Mouse (Mus musculus): ENCODE measurements around the gene Zfp358. TPM values are rescaled to one million over a fixed set of nuclear protein-coding genes. Genes with fewer than 3 reads are reported as not detected.

Zfp358 gene
- polyA plus RNA-seq, 1 experiment from 2014 or later, result 67.2 TPM

DNA sequence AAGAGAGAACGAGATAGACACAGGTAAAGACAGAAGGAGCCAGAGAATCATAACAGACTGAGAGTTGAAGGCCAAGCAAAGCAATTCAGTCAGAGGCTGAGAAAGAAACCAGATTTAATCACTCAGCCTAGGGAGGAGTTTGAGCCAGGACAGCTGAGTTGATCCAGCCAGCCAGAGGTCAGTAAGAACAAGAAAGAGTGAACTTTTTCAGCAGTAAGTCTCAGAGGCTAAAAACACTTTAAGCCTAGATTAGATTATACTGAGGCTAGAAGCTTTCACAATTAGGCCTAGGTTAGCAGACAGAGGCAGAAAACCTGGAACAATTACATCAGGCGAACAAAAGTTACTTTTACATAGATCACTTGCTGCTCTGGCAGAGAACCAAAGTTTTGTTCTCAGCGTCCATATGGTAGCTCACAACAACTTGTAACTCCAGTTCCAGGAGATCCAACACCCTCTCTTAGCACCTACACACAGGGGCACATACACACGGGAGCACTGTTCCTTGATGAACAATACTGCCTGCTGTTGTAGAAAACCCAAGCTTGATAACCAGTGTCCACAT is 12.6 kb upstream of the Zfp358 start:
- H3K4me3 ChIP-seq, result no peak overlapping the region
- no peaks in the 10 kb centered on the region for H3K36me3 ChIP-seq (ENCODE audit: poor library complexity, severe bottlenecking)
- peaks cover 11% of the 10 kb centered on the region for H3K27me3 ChIP-seq
- no peak overlapping the region for H3K27ac ChIP-seq
- H3K4me1 ChIP-seq, result no peaks in the 10 kb centered on the region; the same call in 1 of the 2 replicates
- H3K9me3 ChIP-seq (replicated peaks), result no peaks in the 10 kb centered on the region
- H3K9ac ChIP-seq, result no peak overlapping the region
- 71% methylated on average over 4 of the region's 4 CpGs for WGBS
- H3K4me2 ChIP-seq, result no peak overlapping the region
- ATAC-seq, result no peak

GRCm38 (mm10) chr8:3481605-3482004 is 11.3 kb upstream of the Zfp358 start:
- Histone ChIP-seq H3K9ac (no peak overlapping the region), H3K27me3 (no peaks in the 10 kb centered on the region; the same call in 1 of the 2 replicates), H3K27ac (no peak overlapping the region), H3K36me3 (ENCODE audit: poor library complexity, severe bottlenecking) (no peaks in the 10 kb centered on the region), H3K4me2 (no peak overlapping the region), H3K9me3 (replicated peaks) (no peaks in the 10 kb centered on the region), H3K4me3 (no peak overlapping the region), H3K4me1 (no peaks in the 10 kb centered on the region)
- WGBS, result 61% methylated on average over 5 of the region's 5 CpGs
- ATAC-seq, result no peak

GRCm38 (mm10) chr8:3482240-3482740 is 10.6 kb upstream of the Zfp358 start:
- Histone ChIP-seq H3K9ac (no peak overlapping the region), H3K4me1 (no peaks in the 10 kb centered on the region), H3K27me3 (no peaks in the 10 kb centered on the region), H3K36me3 (ENCODE audit: poor library complexity, severe bottlenecking) (no peaks in the 10 kb centered on the region), H3K9me3 (replicated peaks) (no peaks in the 10 kb centered on the region), H3K4me2 (no peak overlapping the region), H3K4me3 (no peak overlapping the region), H3K27ac (no peak overlapping the region)
- 89% methylated on average over 22 of the region's 22 CpGs for WGBS
- ATAC-seq, result no peak

DNA sequence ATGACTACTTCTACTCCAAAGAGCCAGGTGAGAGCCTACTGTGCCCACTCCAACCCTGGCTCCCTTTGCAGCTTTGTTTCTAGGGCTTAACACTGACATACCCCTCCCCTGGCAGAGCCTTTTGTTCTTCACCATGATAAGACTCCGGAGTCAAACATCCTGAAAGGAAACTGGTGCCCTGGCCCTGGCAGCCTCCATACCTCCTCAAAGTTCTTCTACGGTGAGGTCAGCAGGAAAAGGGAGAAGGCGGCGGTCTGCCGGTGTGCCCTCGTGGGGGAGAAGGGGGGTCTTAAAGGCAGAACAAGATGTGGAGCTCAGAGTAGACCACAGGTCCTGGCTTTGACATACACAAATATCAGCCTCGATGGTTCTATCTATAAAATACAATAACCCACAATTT is 9.4 kb upstream of the Zfp358 start:
- Histone ChIP-seq H3K27me3 (no peaks in the 10 kb centered on the region), H3K4me3 (no peak overlapping the region), H3K36me3 (ENCODE audit: poor library complexity, severe bottlenecking) (no peaks in the 10 kb centered on the region), H3K4me1 (no peaks in the 10 kb centered on the region), H3K27ac (no peak overlapping the region), H3K9ac (no peak overlapping the region), H3K4me2 (no peak overlapping the region), H3K9me3 (replicated peaks) (no peaks in the 10 kb centered on the region)
- 84% methylated on average over 7 of the region's 7 CpGs for WGBS
- no peak for ATAC-seq

DNA sequence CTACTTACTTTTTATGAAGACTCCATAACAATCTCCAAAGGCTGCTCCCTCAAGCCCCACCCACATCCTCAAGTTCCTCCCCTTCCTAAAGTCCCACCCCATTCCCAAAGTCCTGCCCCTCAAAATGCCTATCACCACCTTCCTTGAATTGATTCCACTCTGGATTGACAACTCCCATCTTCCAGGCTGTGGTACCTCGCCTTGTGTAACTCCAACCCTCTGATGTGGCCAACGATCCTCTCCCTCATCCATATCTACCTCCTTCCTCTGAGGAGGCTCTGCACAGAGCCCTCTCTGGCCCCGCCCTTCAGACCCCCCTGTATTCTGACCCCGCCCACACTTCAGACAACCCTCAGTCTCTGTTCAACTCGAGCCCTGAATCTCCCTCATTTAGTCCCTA is 7.7 kb upstream of the Zfp358 start:
- no peak for ATAC-seq

DNA sequence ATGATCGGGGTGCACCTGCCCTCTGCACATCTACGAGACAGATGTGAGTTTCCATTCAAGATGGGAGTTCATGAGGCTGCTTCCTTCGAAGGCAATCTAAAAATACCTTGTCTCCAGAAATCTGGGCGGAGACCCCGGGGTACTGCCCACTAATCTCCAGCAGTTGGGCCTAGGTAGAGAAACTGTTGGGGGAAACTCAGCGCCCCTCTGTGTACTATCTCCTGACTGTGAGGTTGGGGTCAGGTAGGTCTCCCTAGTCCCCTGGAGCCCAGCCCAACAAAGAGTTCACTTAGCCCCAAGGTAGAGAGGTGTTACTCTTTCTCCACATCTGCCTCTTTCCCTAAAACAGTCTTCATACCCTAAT is 889 bp downstream of the Zfp358 start:
- Histone ChIP-seq H3K36me3 (ENCODE audit: poor library complexity, severe bottlenecking) (peaks cover 34% of the 10 kb centered on the region), H3K27ac (peak overlapping the region; percentile 78), H3K4me3 (peak overlapping the region; percentile 90), H3K9me3 (replicated peaks) (peaks cover 12% of the 10 kb centered on the region), H3K9ac (peak overlapping the region; percentile 99), H3K4me1 (peaks cover 21% of the 10 kb centered on the region), H3K27me3 (no peaks in the 10 kb centered on the region), H3K4me2 (peak overlapping the region; percentile 79)
- WGBS, result 30% methylated on average over 6 of the region's 6 CpGs
- ATAC-seq, result peak; percentile 5; the same call in 1 of the 2 replicates

More for the DNA sequence above, 7.7 kb upstream of the Zfp358 start:
- Histone ChIP-seq H3K4me1 (no peaks in the 10 kb centered on the region), H3K27me3 (no peaks in the 10 kb centered on the region), H3K4me3 (no peak overlapping the region), H3K9me3 (replicated peaks) (no peaks in the 10 kb centered on the region), H3K4me2 (no peak overlapping the region), H3K36me3 (ENCODE audit: poor library complexity, severe bottlenecking) (no peaks in the 10 kb centered on the region), H3K27ac (no peak overlapping the region), H3K9ac (no peak overlapping the region)
- 24% methylated on average over 5 of the region's 5 CpGs for WGBS

- Histone ChIP-seq H3K9ac (no peak overlapping the region), H3K4me2 (no peak overlapping the region), H3K27me3 (no peaks in the 10 kb centered on the region), H3K9me3 (replicated peaks) (peaks cover 12% of the 10 kb centered on the region), H3K27ac (no peak overlapping the region), H3K4me3 (0 out of 2 replicates have a peak overlapping the region, but pooled peaks have one; percentile 4), H3K36me3 (ENCODE audit: poor library complexity, severe bottlenecking) (peaks cover 37% of the 10 kb centered on the region), H3K4me1 (peaks cover 23% of the 10 kb centered on the region)
- no peak for ATAC-seq
- WGBS, result 97% methylated on average over 44 of the region's 44 CpGs
These were observed 2.9 kb downstream of the Zfp358 start for GRCm38 (mm10) chr8:3495578-3496427.

GRCm38 (mm10) chr8:3496428-3496748 is 3.5 kb downstream of the Zfp358 start:
- Histone ChIP-seq H3K4me2 (no peak overlapping the region), H3K36me3 (ENCODE audit: poor library complexity, severe bottlenecking) (peaks cover 37% of the 10 kb centered on the region), H3K4me1 (peaks cover 29% of the 10 kb centered on the region), H3K4me3 (no peak overlapping the region), H3K27me3 (no peaks in the 10 kb centered on the region), H3K9me3 (replicated peaks) (peaks cover 12% of the 10 kb centered on the region), H3K27ac (no peak overlapping the region), H3K9ac (no peak overlapping the region)
- WGBS, result 95% methylated on average over 15 of the region's 15 CpGs
- ATAC-seq, result no peak

- Histone ChIP-seq H3K9me3 (replicated peaks) (peaks cover 12% of the 10 kb centered on the region), H3K4me1 (peaks cover 38% of the 10 kb centered on the region), H3K36me3 (ENCODE audit: poor library complexity, severe bottlenecking) (peaks cover 37% of the 10 kb centered on the region), H3K27ac (no peak overlapping the region), H3K27me3 (no peaks in the 10 kb centered on the region), H3K4me3 (no peak overlapping the region), H3K4me2 (no peak overlapping the region), H3K9ac (no peak overlapping the region)
- 86% methylated on average over 3 of the region's 3 CpGs for WGBS
- ATAC-seq, result no peak
These were observed 5.6 kb downstream of the Zfp358 start for GRCm38 (mm10) chr8:3498583-3498982.

- H3K9me3 ChIP-seq (replicated peaks), result peaks cover 9% of the 10 kb centered on the region
- no peak for ATAC-seq
- H3K9ac ChIP-seq, result peak overlapping the region; percentile 76
- H3K4me1 ChIP-seq, result peaks cover 28% of the 10 kb centered on the region
- H3K4me2 ChIP-seq, result peak overlapping the region; percentile 85
- peak overlapping the region; percentile 72 for H3K4me3 ChIP-seq
- WGBS, result 8% methylated on average over 8 of the region's 8 CpGs
- H3K27ac ChIP-seq, result peak overlapping the region; percentile 84
- peaks cover 36% of the 10 kb centered on the region for H3K36me3 ChIP-seq (ENCODE audit: poor library complexity, severe bottlenecking)
- no peaks in the 10 kb centered on the region for H3K27me3 ChIP-seq
These were observed 6.8 kb downstream of the Zfp358 start for GRCm38 (mm10) chr8:3499751-3500150.

- H3K4me1 ChIP-seq, result peaks cover 28% of the 10 kb centered on the region
- under 1% methylated on average over 69 of the region's 70 CpGs for WGBS
- H3K36me3 ChIP-seq (ENCODE audit: poor library complexity, severe bottlenecking), result peaks cover 29% of the 10 kb centered on the region
- H3K9me3 ChIP-seq (replicated peaks), result peaks cover 6% of the 10 kb centered on the region
- H3K9ac ChIP-seq, result peak within 1 kb of the TSS; percentile 92
- peak within 1 kb of the TSS; percentile 85 for H3K4me2 ChIP-seq
- H3K27me3 ChIP-seq, result no peaks in the 10 kb centered on the region
- peak; percentile 91 for ATAC-seq
- peak within 1 kb of the TSS; percentile 84 for H3K27ac ChIP-seq
- H3K4me3 ChIP-seq, result peak within 1 kb of the TSS; percentile 72
These were observed 7.5 kb downstream of the Zfp358 start, which contains the start of gene Mcoln1 for GRCm38 (mm10) chr8:3500235-3501090. Gene Mcoln1 (plus strand): TSS chr8:3500457.

DNA sequence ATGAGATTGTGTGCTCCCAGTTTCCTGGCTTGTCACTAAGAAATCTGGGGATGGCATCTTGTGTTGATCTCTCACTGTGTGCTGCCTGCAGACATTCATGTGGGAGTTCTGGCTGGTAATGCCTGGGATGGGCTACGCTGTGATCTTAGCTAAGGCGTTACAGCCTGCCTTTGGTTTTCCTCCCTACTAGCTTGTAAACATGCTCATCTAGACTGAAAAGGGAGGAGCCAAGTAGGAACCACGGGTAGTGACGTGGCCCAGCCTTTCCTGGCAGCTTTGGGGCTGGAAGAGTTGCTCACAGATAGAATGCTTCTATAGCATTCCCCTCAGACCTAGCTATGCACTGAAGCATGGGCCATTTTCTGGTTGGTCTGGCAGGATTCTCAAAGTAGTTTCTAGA is 9.3 kb downstream of the Zfp358 start:
- Histone ChIP-seq H3K9me3 (replicated peaks) (no peaks in the 10 kb centered on the region), H3K4me3 (no peak overlapping the region), H3K4me1 (peaks cover 18% of the 10 kb centered on the region), H3K27ac (no peak overlapping the region), H3K9ac (0 out of 2 replicates have a peak overlapping the region, but pooled peaks have one; percentile 92), H3K36me3 (ENCODE audit: poor library complexity, severe bottlenecking) (peaks cover 29% of the 10 kb centered on the region), H3K27me3 (no peaks in the 10 kb centered on the region), H3K4me2 (no peak overlapping the region)
- no peak for ATAC-seq
- 85% methylated on average over 4 of the region's 4 CpGs for WGBS

Measured in forebrain, embryonic 13.5 days (tissue).